Mouse (Mus musculus) midbrain, postnatal 0 days (tissue): ENCODE data around the gene Cdhr1. TPM values are rescaled to one million over a fixed set of nuclear protein-coding genes. Genes with fewer than 3 reads are reported as not detected.

Experiments
- ATAC-seq: fragments of 200-750 bp; cut with Nextera tagmentation; 2 replicates; pipeline ENCODE4 v1.8.0; 2017; ENCODE audit warnings: moderate number of reproducible peaks, mild to moderate bottlenecking, moderate TSS enrichment, moderate library complexity; ENCODE audit not compliant: low FRiP score
- DNase-seq: peaks from one replicate; pipeline ENCODE4 v3.0.0-alpha.2; 2015; ENCODE audit warnings: low spot score
- H3K27ac ChIP-seq: fragments of 300-500 bp; sonication (generic); 2 replicates; pipeline ENCODE4 v1.5.1; 2014; ENCODE audit warnings: low read depth, mild to moderate bottlenecking, low read length, mixed read lengths
- H3K27me3 ChIP-seq: fragments of 300-500 bp; sonication (generic); 2 replicates; pipeline ENCODE4 v1.6.1; 2014; ENCODE audit warnings: low read length, control low read depth, mixed read lengths; ENCODE audit not compliant: insufficient read depth
- H3K36me3 ChIP-seq: fragments of 300-500 bp; sonication (generic); 2 replicates; pipeline ENCODE4 v1.6.1; 2014; ENCODE audit warnings: low read length, control low read depth, mixed read lengths; ENCODE audit not compliant: insufficient read depth
- H3K4me1 ChIP-seq: fragments of 300-500 bp; sonication (generic); 2 replicates; pipeline ENCODE4 v1.6.1; 2014; ENCODE audit warnings: mild to moderate bottlenecking, control low read depth, antibody characterized with exemption, low read length, mixed read lengths; ENCODE audit not compliant: insufficient read depth
- H3K4me2 ChIP-seq: fragments of 300-500 bp; sonication (generic); 2 replicates; pipeline ENCODE4 v1.6.1; 2014; ENCODE audit warnings: low read depth, mild to moderate bottlenecking, low read length, mixed read lengths; ENCODE audit not compliant: poor library complexity, severe bottlenecking
- H3K4me3 ChIP-seq: fragments of 300-500 bp; sonication (generic); 2 replicates; pipeline ENCODE4 v1.5.1; 2014; ENCODE audit warnings: low read depth, mild to moderate bottlenecking, low read length, moderate library complexity
- H3K9ac ChIP-seq: fragments of 300-500 bp; sonication (generic); replicated peaks from 2 replicates; pipeline ENCODE4 v1.6.1; 2014; ENCODE audit warnings: mild to moderate bottlenecking, low read length, moderate library complexity, mixed read lengths; ENCODE audit not compliant: poor library complexity, severe bottlenecking
- H3K9me3 ChIP-seq: fragments of 300-500 bp; sonication (generic); 2 replicates; pipeline ENCODE4 v1.6.1; 2016; ENCODE audit warnings: low read length, control low read depth
- CTCF ChIP-seq: IDR thresholded peaks from 2 replicates; pipeline ENCODE4 v1.5.1; 2016; ENCODE audit warnings: antibody characterized with exemption, mild to moderate bottlenecking
- WGBS: fragments of 180-500 bp; shearing (Covaris S2); extraction: QIAGEN DNeasy Blood & Tissue Kit; methylation state at CpG from one replicate; pipeline ENCODE4 v1.1.7; 2014; 5-methylcytosine and 5-hydroxymethylcytosine counted together
- polyA plus RNA-seq: library from polyadenylated mRNA; unstranded; fragments of >200 nt; fragmentation: Nextera tagmentation; extraction: Ambion mirVana; gene quantifications from 2 replicates; pipeline ENCODE4 v1.2.1, GENCODE M21; 2015
- total RNA-seq: library from RNA; depleted of rRNA; stranded (reverse); fragments of >200 nt; gene quantifications from 2 replicates; pipeline ENCODE4 v1.2.3, GENCODE M21; 2014

Cdhr1 gene
- total and polyA plus RNA-seq, 2 experiments from 2014 or later, result 6.7 to 7.4 TPM

DNA sequence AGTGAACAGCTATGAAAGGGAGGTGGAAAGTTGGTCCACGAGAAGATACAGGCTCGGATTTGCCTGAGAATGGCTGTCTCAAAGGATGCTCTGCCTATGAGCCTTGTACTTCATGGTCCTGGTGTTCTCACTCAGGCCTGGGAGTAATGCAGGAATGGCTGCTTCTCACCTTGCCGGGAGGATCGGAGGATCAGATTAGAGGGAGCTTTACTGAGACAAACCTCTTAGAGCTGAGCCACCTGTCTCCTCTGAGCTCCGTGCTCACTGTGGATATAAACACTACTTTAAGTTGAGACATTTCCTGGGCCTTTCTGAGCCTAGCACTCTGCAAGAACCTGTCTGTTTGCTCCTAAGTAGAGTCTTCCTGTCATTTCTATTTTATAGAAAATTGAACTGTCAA, 3.4 kb upstream of the Cdhr1 start:
- Histone ChIP-seq H3K4me1 (no peaks in the 10 kb centered on the region; the same call in 1 of the 2 replicates), H3K36me3 (no peaks in the 10 kb centered on the region), H3K9me3 (no peaks in the 10 kb centered on the region), H3K9ac (no peak overlapping the region), H3K4me2 (no peak overlapping the region), H3K4me3 (no peak overlapping the region), H3K27ac (no peak overlapping the region), H3K27me3 (peaks cover 5% of the 10 kb centered on the region; the same call in 1 of the 2 replicates)
- TF ChIP-seq CTCF, result no peak
- ATAC-seq (no peak), DNase-seq (no peak)
- 81% methylated on average over 5 of the region's 5 CpGs for WGBS

DNA sequence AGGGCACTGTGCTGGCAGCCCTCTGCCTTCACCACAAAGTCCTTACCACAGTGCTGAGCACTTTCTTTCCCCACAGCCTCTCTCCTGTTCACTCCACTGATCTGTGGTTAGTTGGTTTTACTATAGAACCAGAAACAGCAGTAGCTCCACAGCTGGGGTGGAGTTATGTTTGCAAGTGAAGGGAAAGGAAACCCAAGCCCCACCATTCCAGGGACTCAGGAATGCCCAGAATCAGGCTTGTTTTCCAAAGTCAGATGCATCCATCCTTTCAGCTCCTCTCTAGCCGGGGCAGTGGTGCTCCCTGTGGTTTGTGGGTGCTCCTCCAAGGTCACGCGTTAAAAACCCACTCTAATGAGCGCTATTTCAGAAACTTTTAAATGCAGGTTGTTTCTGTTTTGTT, 2.6 kb downstream of the Cdhr1 start:
- Histone ChIP-seq H3K27ac (no peak overlapping the region), H3K4me3 (no peak overlapping the region), H3K9me3 (no peaks in the 10 kb centered on the region), H3K27me3 (peaks cover 5% of the 10 kb centered on the region; the same call in 1 of the 2 replicates), H3K4me2 (no peak overlapping the region), H3K4me1 (no peaks in the 10 kb centered on the region; the same call in 1 of the 2 replicates), H3K9ac (no peak overlapping the region), H3K36me3 (no peaks in the 10 kb centered on the region)
- no peak for ATAC-seq
- TF ChIP-seq CTCF, result no peak
- DNase-seq, result no peak
- 88% methylated on average over 4 of the region's 4 CpGs for WGBS

DNA sequence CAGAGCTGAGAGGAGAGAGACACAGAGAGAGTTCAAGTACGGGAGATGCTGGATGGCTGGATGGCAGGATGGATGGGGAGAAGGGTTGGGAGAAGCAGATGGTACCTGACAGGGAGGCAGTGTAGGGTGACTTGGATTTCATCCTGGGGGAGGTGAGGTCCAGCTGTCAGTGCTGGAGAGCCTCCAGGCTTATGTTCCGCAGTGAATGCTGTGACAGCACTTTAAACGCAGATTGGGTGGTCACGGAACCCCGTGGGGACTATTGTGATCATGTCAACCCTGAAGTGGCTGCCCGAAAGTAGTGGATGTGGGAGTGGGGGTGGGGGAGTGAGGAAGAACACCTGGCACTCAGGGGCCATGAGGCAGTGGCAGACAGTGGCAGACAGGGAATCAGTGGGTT, 3.7 kb downstream of the Cdhr1 start:
- peak; percentile 40 for DNase-seq
- H3K4me3 ChIP-seq, result no peak overlapping the region
- no peak for TF ChIP-seq CTCF
- H3K9me3 ChIP-seq, result no peaks in the 10 kb centered on the region
- ATAC-seq, result no peak
- H3K27ac ChIP-seq, result no peak overlapping the region
- no peaks in the 10 kb centered on the region for H3K36me3 ChIP-seq
- peaks cover 5% of the 10 kb centered on the region; the same call in 1 of the 2 replicates for H3K27me3 ChIP-seq
- H3K9ac ChIP-seq, result no peak overlapping the region
- no peaks in the 10 kb centered on the region; the same call in 1 of the 2 replicates for H3K4me1 ChIP-seq
- WGBS, result 64% methylated on average over 6 of the region's 6 CpGs
- no peak overlapping the region for H3K4me2 ChIP-seq

DNA sequence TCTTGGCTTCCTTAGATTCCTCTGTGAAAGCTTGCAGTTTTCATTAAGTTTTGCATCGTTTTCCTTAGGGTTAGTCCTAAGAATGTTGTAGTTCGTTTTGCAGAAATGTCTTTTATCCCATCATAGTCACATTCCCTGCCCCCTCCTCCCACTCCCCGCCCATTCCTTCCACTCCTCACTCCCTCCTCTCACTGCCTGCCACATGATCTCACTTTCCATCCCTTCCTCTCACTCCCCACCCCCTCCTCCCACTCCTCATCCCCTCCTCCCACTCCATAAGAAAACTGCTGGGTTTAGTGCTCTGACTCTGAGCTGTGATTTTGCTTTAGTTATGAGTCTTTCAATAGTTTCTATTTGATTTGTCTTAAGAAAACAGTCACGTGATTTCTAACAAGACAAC, 14.4 kb downstream of the Cdhr1 start:
- DNase-seq, result no peak
- no peaks in the 10 kb centered on the region for H3K4me1 ChIP-seq
- H3K4me3 ChIP-seq, result no peak overlapping the region
- no peaks in the 10 kb centered on the region for H3K9me3 ChIP-seq
- no peak for ATAC-seq
- no peaks in the 10 kb centered on the region for H3K27me3 ChIP-seq
- no peaks in the 10 kb centered on the region for H3K36me3 ChIP-seq
- H3K4me2 ChIP-seq, result no peak overlapping the region
- H3K9ac ChIP-seq, result no peak overlapping the region
- H3K27ac ChIP-seq, result no peak overlapping the region
- no peak for TF ChIP-seq CTCF
- WGBS, result 39% methylated on average over 4 of the region's 4 CpGs

DNA sequence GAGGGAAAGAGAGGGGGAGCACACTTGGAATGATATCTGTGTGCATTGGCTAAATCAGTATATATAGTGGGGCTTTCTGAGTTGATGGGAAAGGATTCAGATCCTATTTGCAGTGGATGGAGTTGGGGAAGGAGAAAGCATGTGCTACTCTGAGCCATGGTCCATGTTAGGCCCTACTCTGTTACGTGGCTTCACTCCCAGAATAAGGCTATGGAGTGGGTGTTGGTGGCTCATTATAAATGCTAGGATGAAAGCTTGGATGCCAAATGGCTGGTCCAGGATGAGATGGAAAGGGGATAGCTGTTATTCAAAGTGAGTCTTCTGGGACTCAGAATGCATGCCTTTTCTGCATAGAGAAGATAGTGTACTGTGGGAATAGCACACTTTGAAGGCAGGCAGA, 17.4 kb downstream of the Cdhr1 start:
- Histone ChIP-seq H3K36me3 (no peaks in the 10 kb centered on the region), H3K9me3 (no peaks in the 10 kb centered on the region), H3K27ac (no peak overlapping the region), H3K4me1 (no peaks in the 10 kb centered on the region), H3K4me2 (no peak overlapping the region), H3K27me3 (no peaks in the 10 kb centered on the region), H3K9ac (no peak overlapping the region), H3K4me3 (no peak overlapping the region)
- DNase-seq (no peak), ATAC-seq (no peak)
- no peak for TF ChIP-seq CTCF
- 85% methylated on average over 1 of the region's 1 CpGs for WGBS

DNA sequence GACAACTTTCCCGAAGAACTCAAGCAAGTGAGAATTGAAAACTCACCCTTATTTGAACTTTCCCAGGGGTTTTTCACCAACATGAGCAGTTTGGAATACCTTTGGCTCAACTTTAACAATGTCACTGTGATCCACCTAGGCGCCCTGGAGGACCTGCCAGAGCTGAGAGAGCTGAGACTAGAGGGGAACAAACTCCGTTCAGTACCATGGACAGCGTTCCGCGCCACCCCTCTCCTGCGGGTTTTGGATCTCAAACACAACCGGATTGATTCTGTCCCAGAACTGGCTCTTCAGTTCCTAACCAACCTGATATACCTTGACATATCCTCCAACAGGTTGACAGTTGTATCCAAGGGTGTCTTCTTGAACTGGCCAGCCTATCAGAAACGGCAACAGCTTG, 29.6 kb downstream of the Cdhr1 start:
- Histone ChIP-seq H3K36me3 (no peaks in the 10 kb centered on the region), H3K9me3 (no peaks in the 10 kb centered on the region), H3K4me2 (no peak overlapping the region), H3K9ac (no peak overlapping the region), H3K27ac (no peak overlapping the region), H3K27me3 (no peaks in the 10 kb centered on the region), H3K4me1 (no peaks in the 10 kb centered on the region), H3K4me3 (no peak overlapping the region)
- 22% methylated on average over 9 of the region's 9 CpGs for WGBS
- no peak for ATAC-seq
- DNase-seq, result no peak
- no peak for TF ChIP-seq CTCF
